Mouse (Mus musculus) limb, embryonic 10.5 days (tissue): ENCODE measurements around the gene Cog6. TPM values are rescaled to one million over a fixed set of nuclear protein-coding genes. Genes with fewer than 3 reads are reported as not detected.
A peak's percentile ranks its signal among the peaks of the same experiment; 100 is the strongest.

ENCODE experiments used
- DNase-seq: peaks from one replicate; pipeline ENCODE4 v3.0.0-alpha.2; 2017; ENCODE audit warnings: low spot score
- H3K27ac ChIP-seq: fragments of 300-500 bp; sonication (generic); 2 replicates; pipeline ENCODE4 v1.5.1; 2016; ENCODE audit warnings: mild to moderate bottlenecking
- H3K27me3 ChIP-seq: fragments of 300-500 bp; sonication (generic); 2 replicates; pipeline ENCODE4 v1.6.1; 2016; ENCODE audit warnings: low read depth, mild to moderate bottlenecking; ENCODE audit not compliant: poor library complexity, severe bottlenecking
- H3K36me3 ChIP-seq: fragments of 300-500 bp; sonication (generic); 2 replicates; pipeline ENCODE4 v1.6.1; 2016; ENCODE audit warnings: mild to moderate bottlenecking, moderate library complexity
- H3K4me1 ChIP-seq: fragments of 300-500 bp; sonication (generic); 2 replicates; pipeline ENCODE4 v1.6.1; 2016
- H3K4me3 ChIP-seq: fragments of 300-500 bp; sonication (generic); 2 replicates; pipeline ENCODE4 v1.5.1; 2016; ENCODE audit warnings: mild to moderate bottlenecking, moderate library complexity
- H3K9me3 ChIP-seq: fragments of 300-500 bp; sonication (generic); replicated peaks from 2 replicates; pipeline ENCODE4 v1.6.1; 2016; ENCODE audit warnings: mild to moderate bottlenecking
- WGBS: fragments of 180-500 bp; shearing (Covaris S2); methylation state at CpG from one replicate; pipeline ENCODE4 v1.1.7; 2016; 5-methylcytosine and 5-hydroxymethylcytosine counted together
- polyA plus RNA-seq: library from polyadenylated mRNA; unstranded; fragments of >200 nt; fragmentation: Nextera tagmentation; extraction: Ambion mirVana; gene quantifications from 2 replicates; pipeline ENCODE4 v1.2.1, GENCODE M21; 2016

Gene Cog6
- polyA plus RNA-seq, 1 experiment from 2014 or later: 46.3 TPM

- Histone ChIP-seq H3K4me1 (peaks cover 57% of the 10 kb centered on the region), H3K27me3 (peaks cover 20% of the 10 kb centered on the region), H3K36me3 (peaks cover 7% of the 10 kb centered on the region), H3K27ac (peak overlapping the region; percentile 92), H3K4me3 (peak overlapping the region; percentile 85), H3K9me3 (no peaks in the 10 kb centered on the region)
- WGBS: 24% methylated on average over 9 of the region's 9 CpGs
- DNase-seq: no peak
These were observed 25.2 kb upstream of the Cog6 start for GRCm38 (mm10) chr3:53042240-53042567.

DNA sequence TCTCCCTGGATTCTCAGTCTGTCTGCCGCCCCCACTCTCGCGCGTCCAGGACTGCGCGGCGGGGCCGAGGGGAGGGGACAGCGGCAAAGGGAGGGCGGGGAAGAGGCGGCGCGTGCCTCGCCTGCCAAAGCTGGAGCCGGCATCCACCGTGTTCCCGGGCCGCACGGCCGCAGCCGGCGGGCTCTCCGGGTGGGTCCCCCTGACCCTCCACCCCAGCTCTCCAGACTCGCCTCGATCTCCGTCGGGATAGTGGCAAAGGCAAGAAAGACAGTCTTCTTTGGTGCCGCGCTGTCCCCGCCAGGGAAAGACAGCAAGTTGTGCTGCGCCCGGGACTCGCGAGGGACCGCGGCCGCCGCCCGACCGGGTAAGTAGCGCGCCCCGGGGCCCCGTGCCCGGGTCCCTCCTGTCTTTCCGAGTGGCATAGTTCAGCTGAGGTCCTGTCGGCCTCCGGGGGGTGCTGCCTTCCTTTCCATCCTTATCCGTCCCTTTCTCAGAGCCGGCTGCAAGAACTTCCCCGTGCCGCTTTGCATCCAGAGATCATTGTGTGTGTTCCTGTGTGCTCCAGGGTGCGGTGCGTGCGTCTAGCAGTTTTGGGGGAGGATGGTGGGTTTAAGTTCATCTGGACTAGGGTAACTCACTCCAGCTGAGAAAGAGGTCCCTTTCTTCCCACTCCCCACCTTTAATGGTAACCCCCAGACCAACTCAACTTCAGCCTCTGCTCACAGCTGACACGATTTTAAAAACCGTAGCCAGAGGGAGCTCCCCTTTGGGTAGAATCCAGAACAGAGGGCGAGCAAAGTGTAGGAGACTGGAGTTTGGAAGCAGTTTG, 24.6 kb upstream of the Cog6 start, which contains the start of gene Lhfp:
Gene Lhfp (plus strand): TSS at position 118 of the 829 bp plus-strand sequence.
- H3K9me3 ChIP-seq: no peaks in the 10 kb centered on the region
- peak within 1 kb of the TSS; percentile 92 for H3K27ac ChIP-seq
- DNase-seq: peak; percentile 85
- peaks cover 57% of the 10 kb centered on the region for H3K4me1 ChIP-seq
- peaks cover 20% of the 10 kb centered on the region for H3K27me3 ChIP-seq
- H3K4me3 ChIP-seq: peak within 1 kb of the TSS; percentile 85
- WGBS: under 1% methylated on average over 47 of the region's 58 CpGs
- peaks cover 7% of the 10 kb centered on the region for H3K36me3 ChIP-seq

DNA sequence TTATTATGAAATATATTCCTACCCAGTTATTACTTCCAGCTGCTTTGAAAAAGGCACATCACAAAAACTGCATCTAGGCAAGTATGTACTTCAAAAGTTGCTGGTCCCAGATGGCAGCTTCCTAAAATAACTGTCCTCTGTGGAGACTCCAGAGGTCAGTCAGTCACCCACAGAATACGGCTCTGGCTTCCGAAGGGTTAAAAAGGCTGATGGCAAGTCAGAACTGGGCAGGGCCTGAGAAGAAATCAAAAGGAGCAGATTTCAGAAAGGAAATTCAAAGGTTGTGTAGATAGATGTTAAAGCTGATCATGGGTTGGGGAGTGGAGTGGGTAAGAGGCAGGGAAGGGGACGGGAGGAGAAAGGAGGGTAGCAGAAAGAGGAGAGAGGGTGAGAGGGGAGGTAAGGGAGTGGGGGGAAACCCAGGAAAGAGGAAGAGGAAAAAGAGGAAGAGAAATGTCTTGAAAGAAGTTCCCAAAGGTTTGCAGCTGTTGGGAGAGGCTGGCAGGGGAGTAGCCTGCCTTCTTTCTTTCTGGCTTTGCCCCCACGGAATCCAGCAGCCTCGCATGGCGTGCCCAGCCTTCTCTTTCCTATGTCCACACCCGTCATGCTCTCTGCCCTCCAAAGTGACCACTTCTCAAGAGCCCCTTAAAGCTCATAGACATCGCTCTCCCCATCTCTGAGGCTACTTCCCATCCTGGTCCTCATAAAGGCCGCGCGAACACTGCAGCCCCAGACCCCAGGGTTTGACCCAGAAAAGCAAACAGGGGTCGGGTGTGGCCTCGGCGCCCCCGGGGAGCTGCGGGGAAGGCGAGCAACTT, 23.8 kb upstream of the Cog6 start:
- no peak for DNase-seq
- 7% methylated on average over 17 of the region's 17 CpGs for WGBS

DNA sequence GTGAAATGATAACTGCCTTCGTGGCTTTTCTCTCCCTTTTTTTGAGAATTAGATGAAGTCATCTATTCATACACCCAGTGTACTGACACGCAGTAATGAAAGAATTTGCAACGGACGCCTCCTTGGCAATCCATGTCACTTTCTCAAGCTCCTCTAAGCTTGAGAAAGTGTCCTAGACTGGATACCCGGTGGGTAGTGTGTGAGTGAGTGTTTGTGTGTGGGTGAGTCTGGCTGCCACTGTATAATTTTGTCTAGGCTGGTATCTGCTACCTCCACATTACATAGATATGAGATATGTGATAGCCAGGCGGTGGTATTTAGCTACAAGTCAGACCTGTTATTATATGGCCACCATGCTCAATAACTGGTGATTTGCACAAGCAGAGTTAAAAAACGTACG, 22.7 kb upstream of the Cog6 start:
- 86% methylated on average over 8 of the region's 8 CpGs for WGBS
- Histone ChIP-seq H3K9me3 (no peaks in the 10 kb centered on the region), H3K4me1 (peaks cover 54% of the 10 kb centered on the region), H3K27ac (no peak overlapping the region), H3K36me3 (peaks cover 5% of the 10 kb centered on the region), H3K27me3 (peaks cover 20% of the 10 kb centered on the region), H3K4me3 (no peak overlapping the region)
- DNase-seq: no peak

More for the DNA sequence above, 23.8 kb upstream of the Cog6 start:
- Histone ChIP-seq H3K9me3 (no peaks in the 10 kb centered on the region), H3K4me3 (peak overlapping the region; percentile 85), H3K36me3 (peaks cover 5% of the 10 kb centered on the region), H3K27me3 (peaks cover 20% of the 10 kb centered on the region), H3K4me1 (peaks cover 56% of the 10 kb centered on the region), H3K27ac (peak overlapping the region; percentile 92)

DNA sequence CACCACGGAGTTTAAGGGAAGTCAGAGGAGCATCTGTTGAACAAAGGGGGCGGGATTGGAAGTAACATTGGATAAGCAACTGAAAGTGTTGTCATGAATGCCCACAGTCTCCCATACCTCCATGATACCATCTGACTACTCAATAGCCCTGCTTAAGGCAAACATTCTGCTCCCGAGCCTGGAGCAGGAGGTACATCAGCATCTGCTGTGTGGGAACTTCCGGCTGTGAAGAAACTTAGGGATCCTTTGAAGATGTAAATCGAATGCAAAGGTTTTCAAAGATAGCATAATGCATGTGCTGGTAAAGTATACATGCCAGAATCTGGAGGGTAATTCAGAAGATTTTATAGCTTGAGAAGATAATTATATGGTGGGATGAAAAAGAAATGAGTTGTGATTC, 21.9 kb upstream of the Cog6 start:
- Histone ChIP-seq H3K27me3 (peaks cover 20% of the 10 kb centered on the region), H3K4me3 (no peak overlapping the region), H3K4me1 (peaks cover 53% of the 10 kb centered on the region), H3K36me3 (peaks cover 5% of the 10 kb centered on the region), H3K9me3 (no peaks in the 10 kb centered on the region), H3K27ac (no peak overlapping the region)
- WGBS: 75% methylated on average over 5 of the region's 5 CpGs
- DNase-seq: no peak

DNA sequence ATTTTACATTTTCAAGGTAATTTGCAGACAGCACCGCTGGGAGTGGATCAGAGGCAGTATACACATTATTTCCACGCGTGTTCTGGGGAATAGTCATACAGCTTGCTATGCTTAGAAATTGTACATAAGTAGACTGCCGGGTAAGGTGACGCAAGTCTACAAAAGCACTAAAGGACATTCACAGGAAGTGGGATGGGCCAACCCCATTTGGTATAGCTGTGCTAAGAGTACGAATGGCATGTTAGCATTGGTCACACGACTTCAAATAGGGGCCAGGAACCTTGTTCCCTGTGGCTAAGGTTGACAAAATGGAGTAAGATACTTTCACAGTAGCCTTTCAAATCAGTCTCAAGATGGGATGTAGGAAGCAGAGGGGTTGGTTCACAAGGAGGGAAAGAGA, 19.9 kb upstream of the Cog6 start:
- Histone ChIP-seq H3K4me1 (peaks cover 36% of the 10 kb centered on the region), H3K36me3 (no peaks in the 10 kb centered on the region)
- WGBS: 88% methylated on average over 7 of the region's 7 CpGs

GRCm38 (mm10) chr3:53036076-53036475, 19.0 kb upstream of the Cog6 start:
- H3K4me3 ChIP-seq: no peak overlapping the region
- peaks cover 19% of the 10 kb centered on the region for H3K27me3 ChIP-seq
- H3K4me1 ChIP-seq: peaks cover 29% of the 10 kb centered on the region
- H3K27ac ChIP-seq: no peak overlapping the region
- H3K36me3 ChIP-seq: no peaks in the 10 kb centered on the region
- WGBS: 86% methylated on average over 5 of the region's 5 CpGs
- DNase-seq: no peak
- no peaks in the 10 kb centered on the region for H3K9me3 ChIP-seq

More for the DNA sequence above, 19.9 kb upstream of the Cog6 start:
- DNase-seq: no peak
- no peak overlapping the region for H3K27ac ChIP-seq
- H3K27me3 ChIP-seq: peaks cover 18% of the 10 kb centered on the region
- H3K4me3 ChIP-seq: no peak overlapping the region
- no peaks in the 10 kb centered on the region for H3K9me3 ChIP-seq

DNA sequence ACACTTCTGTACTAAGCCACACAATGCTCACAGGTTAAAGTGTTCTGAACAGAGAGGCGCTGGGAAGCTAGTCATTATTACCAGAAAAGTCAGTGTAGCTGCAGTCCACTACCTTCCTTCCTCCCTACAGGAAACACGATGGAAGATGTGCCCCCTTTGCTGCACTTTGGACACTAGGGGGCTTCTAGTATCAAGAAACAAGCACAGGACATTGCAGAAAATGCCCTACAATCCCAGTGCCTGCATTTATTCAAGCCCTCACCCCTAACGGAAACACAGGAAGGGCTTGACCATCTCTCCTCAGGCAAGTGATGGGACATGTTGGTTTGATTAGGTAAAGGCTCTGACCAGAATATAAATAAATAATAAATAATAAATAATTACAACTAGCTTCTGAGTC, 16.4 kb upstream of the Cog6 start:
- DNase-seq: peak; percentile 55
- Histone ChIP-seq H3K4me1 (peaks cover 20% of the 10 kb centered on the region; the same call in 1 of the 2 replicates), H3K36me3 (no peaks in the 10 kb centered on the region), H3K9me3 (no peaks in the 10 kb centered on the region), H3K27ac (no peak overlapping the region), H3K27me3 (peaks cover 5% of the 10 kb centered on the region; the same call in 1 of the 2 replicates), H3K4me3 (no peak overlapping the region)
- WGBS: 25% methylated on average over 3 of the region's 3 CpGs

- DNase-seq: no peak
- no peaks in the 10 kb centered on the region for H3K9me3 ChIP-seq
- no peak overlapping the region for H3K4me3 ChIP-seq
- 60% methylated on average over 5 of the region's 5 CpGs for WGBS
- peaks cover 5% of the 10 kb centered on the region; the same call in 1 of the 2 replicates for H3K27me3 ChIP-seq
- H3K4me1 ChIP-seq: peaks cover 20% of the 10 kb centered on the region; the same call in 1 of the 2 replicates
- no peak overlapping the region for H3K27ac ChIP-seq
- H3K36me3 ChIP-seq: no peaks in the 10 kb centered on the region
These were observed 15.4 kb upstream of the Cog6 start for GRCm38 (mm10) chr3:53032432-53032831.

DNA sequence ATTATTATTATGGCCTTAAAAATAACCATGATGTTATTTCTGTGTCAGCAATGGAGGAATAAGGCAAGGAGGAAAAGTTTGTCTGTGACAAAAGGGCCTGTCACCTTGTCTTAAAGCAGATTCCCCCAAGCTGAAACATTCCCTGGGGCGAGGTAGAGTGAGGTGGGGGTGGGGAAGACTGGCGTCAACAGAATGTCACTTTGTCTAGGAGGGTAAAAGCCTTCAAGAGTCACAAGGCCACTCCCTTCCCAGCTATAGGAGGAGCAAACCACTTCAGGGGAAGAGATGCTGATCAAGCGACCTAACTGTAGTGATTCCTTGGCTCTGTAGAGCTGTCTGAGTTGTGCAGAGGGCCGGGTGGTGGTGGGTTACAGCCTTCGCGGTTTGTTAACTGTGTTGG, 14.5 kb upstream of the Cog6 start:
- no peaks in the 10 kb centered on the region for H3K9me3 ChIP-seq
- DNase-seq: no peak
- peaks cover 20% of the 10 kb centered on the region; the same call in 1 of the 2 replicates for H3K4me1 ChIP-seq
- peaks cover 5% of the 10 kb centered on the region; the same call in 1 of the 2 replicates for H3K27me3 ChIP-seq
- no peak overlapping the region for H3K4me3 ChIP-seq
- 45% methylated on average over 6 of the region's 6 CpGs for WGBS
- H3K36me3 ChIP-seq: no peaks in the 10 kb centered on the region
- no peak overlapping the region for H3K27ac ChIP-seq

DNA sequence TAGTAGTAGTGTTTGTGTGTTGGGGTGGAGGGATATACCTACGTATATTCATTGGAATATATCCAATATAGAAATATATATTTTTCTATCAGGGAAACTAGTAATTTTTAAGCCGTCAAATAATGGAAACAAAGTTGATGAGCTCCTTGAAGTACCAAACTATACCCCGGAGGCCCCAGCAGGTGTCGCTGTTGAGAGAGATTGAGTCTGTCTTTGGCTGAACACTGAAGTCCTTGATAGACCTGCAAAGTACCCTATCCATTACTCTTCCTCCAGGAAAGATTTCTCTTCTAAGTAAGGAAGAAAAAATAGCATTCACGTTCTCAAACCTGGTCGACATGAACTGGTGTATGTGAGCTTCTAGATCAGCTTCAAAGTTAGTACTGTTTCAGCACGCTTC, 12.0 kb upstream of the Cog6 start:
- Histone ChIP-seq H3K9me3 (no peaks in the 10 kb centered on the region), H3K4me3 (no peak overlapping the region), H3K27ac (no peak overlapping the region), H3K4me1 (peaks cover 6% of the 10 kb centered on the region; the same call in 1 of the 2 replicates), H3K27me3 (peaks cover 5% of the 10 kb centered on the region; the same call in 1 of the 2 replicates), H3K36me3 (no peaks in the 10 kb centered on the region)
- DNase-seq: peak; percentile 85
- 23% methylated on average over 7 of the region's 7 CpGs for WGBS

DNA sequence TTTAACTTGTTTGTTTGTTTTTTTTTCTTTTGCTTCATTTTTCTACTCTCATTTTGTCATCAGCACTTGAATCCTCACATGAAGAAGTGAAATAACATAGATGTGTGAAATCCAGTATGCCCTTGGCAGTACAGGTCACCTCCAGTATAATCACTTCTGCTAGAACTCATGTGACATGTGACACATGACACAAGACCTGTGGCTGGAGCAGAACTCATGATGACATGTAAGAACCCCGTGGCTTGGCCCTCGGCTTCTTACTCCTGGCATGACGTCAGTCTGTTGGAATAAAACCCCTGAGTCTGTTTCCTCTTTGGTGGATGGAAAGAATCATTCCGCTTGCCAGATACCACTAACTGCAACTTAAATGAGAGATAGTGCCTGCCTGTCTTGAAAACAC, 10.3 kb upstream of the Cog6 start:
- DNase-seq: no peak
- 92% methylated on average over 4 of the region's 4 CpGs for WGBS
- 0 out of 2 replicates have a peak, but pooled peaks cover 3% of the 10 kb centered on the region for H3K4me1 ChIP-seq
- no peaks in the 10 kb centered on the region for H3K36me3 ChIP-seq
- H3K4me3 ChIP-seq: no peak overlapping the region
- H3K9me3 ChIP-seq: no peaks in the 10 kb centered on the region
- no peak overlapping the region for H3K27ac ChIP-seq
- peaks cover 5% of the 10 kb centered on the region; the same call in 1 of the 2 replicates for H3K27me3 ChIP-seq

DNA sequence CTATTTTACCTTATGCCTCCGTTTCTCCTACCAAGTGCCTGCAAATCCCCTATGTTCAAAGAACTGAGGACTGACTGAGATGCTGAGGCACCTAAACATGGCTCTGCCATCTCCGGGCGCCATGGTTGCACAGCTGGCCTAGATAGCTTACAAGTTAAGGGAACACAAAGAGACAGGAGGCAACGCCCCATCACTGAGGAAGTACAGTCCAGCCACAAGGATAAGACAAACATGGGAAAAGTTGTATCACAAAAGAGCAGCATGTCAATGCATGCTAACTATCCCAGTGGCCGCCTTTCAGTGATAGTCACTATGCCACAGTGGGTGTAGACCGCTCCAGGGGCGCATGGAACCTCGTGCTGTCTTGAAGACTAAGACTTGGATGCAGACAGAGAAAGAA, 9.6 kb downstream of the Cog6 start:
- Histone ChIP-seq H3K27ac (no peak overlapping the region), H3K27me3 (no peaks in the 10 kb centered on the region), H3K9me3 (no peaks in the 10 kb centered on the region), H3K36me3 (peaks cover 71% of the 10 kb centered on the region), H3K4me3 (no peak overlapping the region), H3K4me1 (peaks cover 7% of the 10 kb centered on the region)
- 93% methylated on average over 8 of the region's 8 CpGs for WGBS
- DNase-seq: peak; percentile 3
